Mouse (Mus musculus) limb, embryonic 14.5 days (tissue): ENCODE results near the gene Misp. TPM values are rescaled to one million over a fixed set of nuclear protein-coding genes. Genes with fewer than 3 reads are reported as not detected.

Experiments used
- ATAC-seq: fragments of 200-750 bp; cut with Nextera tagmentation; 2 replicates; pipeline ENCODE4 v1.8.0; 2017; ENCODE audit warnings: low read depth, moderate number of reproducible peaks, moderate TSS enrichment; ENCODE audit not compliant: low FRiP score
- DNase-seq: peaks from one replicate; pipeline ENCODE4 v3.0.0-alpha.2; 2015; ENCODE audit warnings: low spot score
- H3K27ac ChIP-seq: fragments of 300-500 bp; sonication (generic); replicated peaks from 2 replicates; pipeline ENCODE4 v1.5.1; 2014; ENCODE audit warnings: low read depth, mild to moderate bottlenecking, low read length, moderate library complexity, mixed read lengths
- H3K27me3 ChIP-seq: fragments of 300-500 bp; sonication (generic); 2 replicates; pipeline ENCODE4 v1.6.1; 2014; ENCODE audit warnings: low read length, mixed read lengths; ENCODE audit not compliant: control insufficient read depth, insufficient read depth
- H3K36me3 ChIP-seq: fragments of 300-500 bp; sonication (generic); 2 replicates; pipeline ENCODE4 v1.6.1; 2014; ENCODE audit warnings: mild to moderate bottlenecking, low read length, moderate library complexity, mixed read lengths; ENCODE audit not compliant: control insufficient read depth, insufficient read depth
- H3K4me1 ChIP-seq: fragments of 300-500 bp; sonication (generic); 2 replicates; pipeline ENCODE4 v1.6.1; 2014; ENCODE audit warnings: antibody characterized with exemption, low read length, mixed read lengths; ENCODE audit not compliant: control insufficient read depth, insufficient read depth
- H3K4me2 ChIP-seq: fragments of 300-500 bp; sonication (generic); replicated peaks from 2 replicates; pipeline ENCODE4 v1.6.1; 2014; ENCODE audit warnings: low read depth, mild to moderate bottlenecking, low read length, moderate library complexity; ENCODE audit not compliant: severe bottlenecking
- H3K4me3 ChIP-seq: fragments of 300-500 bp; sonication (generic); replicated peaks from 2 replicates; pipeline ENCODE4 v1.5.1; 2014; ENCODE audit warnings: low read length
- H3K9ac ChIP-seq: fragments of 300-500 bp; sonication (generic); 2 replicates; pipeline ENCODE4 v1.6.1; 2014; ENCODE audit warnings: mild to moderate bottlenecking, low read depth, low read length, moderate library complexity; ENCODE audit not compliant: severe bottlenecking
- H3K9me3 ChIP-seq: fragments of 300-500 bp; sonication (generic); 2 replicates; pipeline ENCODE4 v1.6.1; 2016; ENCODE audit warnings: low read length; ENCODE audit not compliant: control insufficient read depth
- POLR2A ChIP-seq: fragments of 200-500 bp; IDR thresholded peaks from 2 replicates; pipeline ENCODE4 v1.8.0; 2012; ENCODE audit warnings: inconsistent platforms, mild to moderate bottlenecking, moderate library complexity, borderline replicate concordance; ENCODE audit not compliant: insufficient read depth, insufficient read length; ENCODE audit errors: extremely low read depth
- WGBS: fragments of 180-500 bp; shearing (Covaris S2); extraction: QIAGEN DNeasy Blood & Tissue Kit; methylation state at CpG from one replicate; pipeline ENCODE4 v1.1.7; 2014; 5-methylcytosine and 5-hydroxymethylcytosine counted together
- microRNA-seq: library from miRNA; unstranded; fragments of <30 nt; microRNA quantifications from one replicate; pipeline ENCODE4, GENCODE M21; 2016
- polyA plus RNA-seq, 2 experiments: library from polyadenylated mRNA; depleted of rRNA in 1 of 2; stranded (reverse) in 1 of 2; unstranded in 1 of 2; fragments of >200 nt; fragmentation: Nextera tagmentation in 1 of 2; extraction: Ambion mirVana in 1 of 2; gene quantifications; 2 replicates each; pipeline versions ENCODE4 v1.2.1 to v1.2.3; 2012 to 2014

Misp gene
- polyA plus RNA-seq, 2 experiments = 0.41 to 0.54 TPM

DNA sequence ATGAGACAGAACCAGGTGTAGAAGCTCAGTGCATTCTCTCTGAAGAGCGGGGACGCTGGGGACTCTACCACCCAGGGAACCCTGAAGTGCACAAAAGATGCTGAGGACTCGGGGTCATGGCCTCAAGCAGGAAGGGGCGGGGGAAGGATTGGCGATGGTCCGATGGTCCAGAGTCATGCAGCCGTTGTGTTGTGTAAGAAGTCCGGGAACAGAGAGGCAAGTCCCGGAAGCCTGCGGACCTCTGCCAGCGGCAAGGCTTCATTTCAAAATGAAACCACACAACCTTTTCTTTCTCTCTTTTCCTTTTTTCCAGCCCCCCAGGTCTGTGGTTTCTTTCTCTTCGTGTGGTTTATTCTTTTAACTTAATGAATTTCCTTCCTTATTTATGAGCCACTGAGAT is 57.0 kb downstream of the Misp start:
- ATAC-seq (no peak), DNase-seq (no peak)
- no peak overlapping the region for H3K4me3 ChIP-seq
- H3K9me3 ChIP-seq = no peaks in the 10 kb centered on the region
- WGBS = 50% methylated on average over 12 of the region's 12 CpGs
- no peak overlapping the region for H3K4me2 ChIP-seq
- H3K9ac ChIP-seq = no peak overlapping the region
- H3K36me3 ChIP-seq = no peaks in the 10 kb centered on the region
- no peak for TF ChIP-seq POLR2A
- H3K27me3 ChIP-seq = no peaks in the 10 kb centered on the region
- peaks cover 18% of the 10 kb centered on the region; the same call in 1 of the 2 replicates for H3K4me1 ChIP-seq
- H3K27ac ChIP-seq = no peak overlapping the region

- no peak overlapping the region for H3K4me3 ChIP-seq
- no peak overlapping the region for H3K4me2 ChIP-seq
- DNase-seq (no peak), ATAC-seq (no peak)
- peaks cover 12% of the 10 kb centered on the region; the same call in 1 of the 2 replicates for H3K4me1 ChIP-seq
- 31% methylated on average over 3 of the region's 3 CpGs for WGBS
- H3K27me3 ChIP-seq = no peaks in the 10 kb centered on the region
- H3K9ac ChIP-seq = no peak overlapping the region
- H3K27ac ChIP-seq = no peak overlapping the region
- H3K9me3 ChIP-seq = no peaks in the 10 kb centered on the region
- TF ChIP-seq POLR2A = no peak
- no peaks in the 10 kb centered on the region for H3K36me3 ChIP-seq
Observed at GRCm38 (mm10) chr10:79879527-79879926, 58.7 kb downstream of the Misp start.

Small RNAs within 50 kb of the gene (microRNA-seq; reads per million reads assigned to microRNA genes)
- not detected for gene Mir6910

Other genes starting within 250 kb of the Misp start
Only the 30 nearest of the 34 such genes appear.
- 30.2 and 33.0 TPM in 2 replicates for gene Shc2, start 183.1 kb upstream of the Misp start, polyA plus RNA-seq (2012; rRNA removed)
- 9.0 and 10.1 TPM in 2 replicates for gene Shc2, start 183.1 kb upstream of the Misp start, polyA plus RNA-seq (2014; fragmentation: Nextera tagmentation; extraction: Ambion mirVana)
- gene Odf3l2, start 175.3 kb upstream of the Misp start, polyA plus RNA-seq (2012; rRNA removed) = 0.14 and 0.22 TPM in 2 replicates
- 0.15 TPM in 1 of 2 replicates, not detected in the other for gene Odf3l2, start 175.3 kb upstream of the Misp start, polyA plus RNA-seq (2014; fragmentation: Nextera tagmentation; extraction: Ambion mirVana)
- gene Madcam1, start 156.4 kb upstream of the Misp start, polyA plus RNA-seq (2012; rRNA removed) = 5.0 and 8.4 TPM in 2 replicates
- gene Madcam1, start 156.4 kb upstream of the Misp start, polyA plus RNA-seq (2014; fragmentation: Nextera tagmentation; extraction: Ambion mirVana) = 8.2 and 11.5 TPM in 2 replicates
- 44.6 and 57.4 TPM in 2 replicates for gene Tpgs1, start 151.6 kb upstream of the Misp start, polyA plus RNA-seq (2012; rRNA removed)
- gene Tpgs1, start 151.6 kb upstream of the Misp start, polyA plus RNA-seq (2014; fragmentation: Nextera tagmentation; extraction: Ambion mirVana) = 66.0 and 67.0 TPM in 2 replicates
- gene Cdc34, start 138.8 kb upstream of the Misp start, polyA plus RNA-seq (2012; rRNA removed) = 138 and 156 TPM in 2 replicates
- 106 and 110 TPM in 2 replicates for gene Cdc34, start 138.8 kb upstream of the Misp start, polyA plus RNA-seq (2014; fragmentation: Nextera tagmentation; extraction: Ambion mirVana)
- gene Gzmm, start 132.0 kb upstream of the Misp start, polyA plus RNA-seq (2012; rRNA removed) = 1.1 and 1.4 TPM in 2 replicates
- 0.66 and 0.82 TPM in 2 replicates for gene Gzmm, start 132.0 kb upstream of the Misp start, polyA plus RNA-seq (2014; fragmentation: Nextera tagmentation; extraction: Ambion mirVana)
- gene Bsg, start 116.5 kb upstream of the Misp start, polyA plus RNA-seq (2012; rRNA removed) = 763 and 866 TPM in 2 replicates
- gene Bsg, start 116.5 kb upstream of the Misp start, polyA plus RNA-seq (2014; fragmentation: Nextera tagmentation; extraction: Ambion mirVana) = 805 and 825 TPM in 2 replicates
- 0.70 and 1.3 TPM in 2 replicates for gene Hcn2, start 104.4 kb upstream of the Misp start, polyA plus RNA-seq (2012; rRNA removed)
- 0.18 and 0.21 TPM in 2 replicates for gene Hcn2, start 104.4 kb upstream of the Misp start, polyA plus RNA-seq (2014; fragmentation: Nextera tagmentation; extraction: Ambion mirVana)
- 64.1 and 75.3 TPM in 2 replicates for gene Polrmt, start 74.4 kb upstream of the Misp start, polyA plus RNA-seq (2012; rRNA removed)
- gene Polrmt, start 74.4 kb upstream of the Misp start, polyA plus RNA-seq (2014; fragmentation: Nextera tagmentation; extraction: Ambion mirVana) = 33.4 and 36.6 TPM in 2 replicates
- 0.13 and 0.22 TPM in 2 replicates for gene Fgf22, start 65.9 kb upstream of the Misp start, polyA plus RNA-seq (2012; rRNA removed)
- gene Fgf22, start 65.9 kb upstream of the Misp start, polyA plus RNA-seq (2014; fragmentation: Nextera tagmentation; extraction: Ambion mirVana) = 0.21 and 0.80 TPM in 2 replicates
- 176 and 229 TPM in 2 replicates for gene Rnf126, start 54.0 kb upstream of the Misp start, polyA plus RNA-seq (2012; rRNA removed)
- 100 and 103 TPM in 2 replicates for gene Rnf126, start 54.0 kb upstream of the Misp start, polyA plus RNA-seq (2014; fragmentation: Nextera tagmentation; extraction: Ambion mirVana)
- gene Fstl3, start 43.7 kb upstream of the Misp start, polyA plus RNA-seq (2012; rRNA removed) = 11.6 and 14.7 TPM in 2 replicates
- 9.0 and 9.5 TPM in 2 replicates for gene Fstl3, start 43.7 kb upstream of the Misp start, polyA plus RNA-seq (2014; fragmentation: Nextera tagmentation; extraction: Ambion mirVana)
- 0.04 and 0.06 TPM in 2 replicates for gene Prss57, start 30.0 kb upstream of the Misp start, polyA plus RNA-seq (2012; rRNA removed)
- gene Prss57, start 30.0 kb upstream of the Misp start, polyA plus RNA-seq (2014; fragmentation: Nextera tagmentation; extraction: Ambion mirVana) = not detected in 2 replicates
- gene Palm, start 27.4 kb upstream of the Misp start, polyA plus RNA-seq (2012; rRNA removed) = 55.8 and 72.7 TPM in 2 replicates
- gene Palm, start 27.4 kb upstream of the Misp start, polyA plus RNA-seq (2014; fragmentation: Nextera tagmentation; extraction: Ambion mirVana) = 76.2 and 83.8 TPM in 2 replicates
- gene Ptbp1, start 33.4 kb downstream of the Misp start, polyA plus RNA-seq (2012; rRNA removed) = 536 and 644 TPM in 2 replicates
- gene Ptbp1, start 33.4 kb downstream of the Misp start, polyA plus RNA-seq (2014; fragmentation: Nextera tagmentation; extraction: Ambion mirVana) = 262 and 279 TPM in 2 replicates
- 10.3 and 17.3 TPM in 2 replicates for gene Prtn3, start 53.5 kb downstream of the Misp start, polyA plus RNA-seq (2012; rRNA removed)
- gene Prtn3, start 53.5 kb downstream of the Misp start, polyA plus RNA-seq (2014; fragmentation: Nextera tagmentation; extraction: Ambion mirVana) = 5.9 and 8.2 TPM in 2 replicates
- gene Plppr3, start 53.6 kb downstream of the Misp start, polyA plus RNA-seq (2012; rRNA removed) = 220 and 326 TPM in 2 replicates
- gene Plppr3, start 53.6 kb downstream of the Misp start, polyA plus RNA-seq (2014; fragmentation: Nextera tagmentation; extraction: Ambion mirVana) = 61.5 and 79.7 TPM in 2 replicates
- gene Elane, start 65.3 kb downstream of the Misp start, polyA plus RNA-seq (2012; rRNA removed) = 0.35 and 1.8 TPM in 2 replicates
- 0.62 and 1.2 TPM in 2 replicates for gene Elane, start 65.3 kb downstream of the Misp start, polyA plus RNA-seq (2014; fragmentation: Nextera tagmentation; extraction: Ambion mirVana)
- 1.1 and 2.3 TPM in 2 replicates for gene Cfd, start 69.9 kb downstream of the Misp start, polyA plus RNA-seq (2012; rRNA removed)
- gene Cfd, start 69.9 kb downstream of the Misp start, polyA plus RNA-seq (2014; fragmentation: Nextera tagmentation; extraction: Ambion mirVana) = not detected in 2 replicates
- 54.6 and 73.8 TPM in 2 replicates for gene Med16, start 87.9 kb downstream of the Misp start, polyA plus RNA-seq (2012; rRNA removed)
- 33.4 and 38.3 TPM in 2 replicates for gene Med16, start 87.9 kb downstream of the Misp start, polyA plus RNA-seq (2014; fragmentation: Nextera tagmentation; extraction: Ambion mirVana)
- gene Gm26602, start 89.9 kb downstream of the Misp start, polyA plus RNA-seq (2012; rRNA removed) = not detected in 2 replicates
- gene Gm26602, start 89.9 kb downstream of the Misp start, polyA plus RNA-seq (2014; fragmentation: Nextera tagmentation; extraction: Ambion mirVana) = 6.6 TPM in 1 of 2 replicates, not detected in the other
- 2.5 and 2.8 TPM in 2 replicates for gene Kiss1r, start 96.0 kb downstream of the Misp start, polyA plus RNA-seq (2012; rRNA removed)
- gene Kiss1r, start 96.0 kb downstream of the Misp start, polyA plus RNA-seq (2014; fragmentation: Nextera tagmentation; extraction: Ambion mirVana) = 0.17 and 0.26 TPM in 2 replicates
- gene R3hdm4, start 100.2 kb downstream of the Misp start, polyA plus RNA-seq (2012; rRNA removed) = 158 and 219 TPM in 2 replicates
- 141 and 152 TPM in 2 replicates for gene R3hdm4, start 100.2 kb downstream of the Misp start, polyA plus RNA-seq (2014; fragmentation: Nextera tagmentation; extraction: Ambion mirVana)
- gene Arid3a, start 106.1 kb downstream of the Misp start, polyA plus RNA-seq (2012; rRNA removed) = 8.6 and 12.6 TPM in 2 replicates
- 4.8 and 5.0 TPM in 2 replicates for gene Arid3a, start 106.1 kb downstream of the Misp start, polyA plus RNA-seq (2014; fragmentation: Nextera tagmentation; extraction: Ambion mirVana)
- gene Wdr18, start 139.2 kb downstream of the Misp start, polyA plus RNA-seq (2012; rRNA removed) = 58.7 and 78.5 TPM in 2 replicates
- 99.8 and 106 TPM in 2 replicates for gene Wdr18, start 139.2 kb downstream of the Misp start, polyA plus RNA-seq (2014; fragmentation: Nextera tagmentation; extraction: Ambion mirVana)
- 0.72 and 0.76 TPM in 2 replicates for gene Grin3b, start 149.7 kb downstream of the Misp start, polyA plus RNA-seq (2012; rRNA removed)
- 0.23 and 0.55 TPM in 2 replicates for gene Grin3b, start 149.7 kb downstream of the Misp start, polyA plus RNA-seq (2014; fragmentation: Nextera tagmentation; extraction: Ambion mirVana)
- gene Tmem259, start 163.3 kb downstream of the Misp start, polyA plus RNA-seq (2012; rRNA removed) = 260 and 379 TPM in 2 replicates
- gene Tmem259, start 163.3 kb downstream of the Misp start, polyA plus RNA-seq (2014; fragmentation: Nextera tagmentation; extraction: Ambion mirVana) = 24.5 and 25.2 TPM in 2 replicates
- gene Cnn2, start 167.6 kb downstream of the Misp start, polyA plus RNA-seq (2012; rRNA removed) = 133 and 173 TPM in 2 replicates
- gene Cnn2, start 167.6 kb downstream of the Misp start, polyA plus RNA-seq (2014; fragmentation: Nextera tagmentation; extraction: Ambion mirVana) = 273 and 290 TPM in 2 replicates
- gene Abca7, start 175.5 kb downstream of the Misp start, polyA plus RNA-seq (2012; rRNA removed) = 6.2 and 8.0 TPM in 2 replicates
- gene Abca7, start 175.5 kb downstream of the Misp start, polyA plus RNA-seq (2014; fragmentation: Nextera tagmentation; extraction: Ambion mirVana) = 2.2 and 2.4 TPM in 2 replicates
- 12.8 and 14.4 TPM in 2 replicates for gene Arhgap45, start 195.7 kb downstream of the Misp start, polyA plus RNA-seq (2012; rRNA removed)
- 3.4 and 5.7 TPM in 2 replicates for gene Arhgap45, start 195.7 kb downstream of the Misp start, polyA plus RNA-seq (2014; fragmentation: Nextera tagmentation; extraction: Ambion mirVana)